Mouse (Mus musculus): ENCODE data around the gene Arl8a. TPM values are rescaled to one million over a fixed set of nuclear protein-coding genes. Genes with fewer than 3 reads are reported as not detected.

Arl8a gene
- polyA plus RNA-seq, 1 experiment from 2014 or later: 47.0 TPM

GRCm38 (mm10) chr1:135135111-135135787 is 11.4 kb upstream of the Arl8a start:
- no peak for ATAC-seq (ENCODE audit: borderline replicate concordance, extremely low read depth, low FRiP score, low TSS enrichment)
- no peak overlapping the region for H3K27ac ChIP-seq
- H3K36me3 ChIP-seq: no peaks in the 10 kb centered on the region
- H3K4me1 ChIP-seq: peaks cover 11% of the 10 kb centered on the region
- no peak overlapping the region for H3K4me2 ChIP-seq
- no peak overlapping the region for H3K4me3 ChIP-seq
- H3K9me3 ChIP-seq: no peaks in the 10 kb centered on the region
- H3K27me3 ChIP-seq: no peaks in the 10 kb centered on the region
- WGBS: 80% methylated on average over 8 of the region's 8 CpGs
- H3K9ac ChIP-seq: no peak overlapping the region

- H3K4me1 ChIP-seq: peaks cover 3% of the 10 kb centered on the region
- no peaks in the 10 kb centered on the region for H3K36me3 ChIP-seq
- H3K4me2 ChIP-seq: no peak overlapping the region
- no peak overlapping the region for H3K9ac ChIP-seq
- H3K9me3 ChIP-seq: no peaks in the 10 kb centered on the region
- no peak overlapping the region for H3K4me3 ChIP-seq
- no peaks in the 10 kb centered on the region for H3K27me3 ChIP-seq
- no peak overlapping the region for H3K27ac ChIP-seq
- WGBS: 5% methylated on average over 1 of the region's 1 CpGs
- ATAC-seq (ENCODE audit: borderline replicate concordance, extremely low read depth, low FRiP score, low TSS enrichment): no peak
Observed at GRCm38 (mm10) chr1:135136500-135136899, 10.1 kb upstream of the Arl8a start.

DNA sequence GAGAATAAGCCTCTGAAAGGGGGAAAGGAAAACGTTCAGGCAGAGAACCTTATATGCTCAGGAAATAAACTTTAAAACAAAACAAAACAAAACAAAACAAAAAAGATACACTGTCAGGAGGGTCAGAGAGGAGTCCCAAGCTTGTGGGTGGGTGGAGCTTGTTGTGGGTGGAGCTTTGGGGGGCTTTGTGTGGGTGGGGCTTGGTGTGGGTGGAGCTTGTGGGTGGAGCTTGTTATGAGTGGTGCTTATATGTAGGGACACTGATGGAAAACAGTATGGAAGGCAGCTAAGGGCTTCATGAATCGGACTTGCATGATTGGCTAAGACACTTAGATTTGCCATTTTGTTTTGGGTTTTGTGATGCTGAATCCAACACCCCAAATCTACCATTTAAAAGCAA is 6.7 kb upstream of the Arl8a start:
- Histone ChIP-seq H3K4me3 (no peak overlapping the region), H3K27ac (no peak overlapping the region), H3K4me2 (no peak overlapping the region), H3K9ac (no peak overlapping the region), H3K4me1 (no peaks in the 10 kb centered on the region), H3K36me3 (no peaks in the 10 kb centered on the region), H3K9me3 (no peaks in the 10 kb centered on the region), H3K27me3 (no peaks in the 10 kb centered on the region)
- 59% methylated on average over 2 of the region's 2 CpGs for WGBS
- ATAC-seq (ENCODE audit: borderline replicate concordance, extremely low read depth, low FRiP score, low TSS enrichment): no peak

GRCm38 (mm10) chr1:135142452-135142851 is 4.2 kb upstream of the Arl8a start:
- no peak overlapping the region for H3K9ac ChIP-seq
- H3K4me2 ChIP-seq: no peak overlapping the region
- no peaks in the 10 kb centered on the region for H3K36me3 ChIP-seq
- peaks cover 4% of the 10 kb centered on the region for H3K4me1 ChIP-seq
- H3K9me3 ChIP-seq: no peaks in the 10 kb centered on the region
- no peaks in the 10 kb centered on the region for H3K27me3 ChIP-seq
- ATAC-seq (ENCODE audit: borderline replicate concordance, extremely low read depth, low FRiP score, low TSS enrichment): no peak
- 39% methylated on average over 2 of the region's 2 CpGs for WGBS
- no peak overlapping the region for H3K27ac ChIP-seq
- H3K4me3 ChIP-seq: no peak overlapping the region

DNA sequence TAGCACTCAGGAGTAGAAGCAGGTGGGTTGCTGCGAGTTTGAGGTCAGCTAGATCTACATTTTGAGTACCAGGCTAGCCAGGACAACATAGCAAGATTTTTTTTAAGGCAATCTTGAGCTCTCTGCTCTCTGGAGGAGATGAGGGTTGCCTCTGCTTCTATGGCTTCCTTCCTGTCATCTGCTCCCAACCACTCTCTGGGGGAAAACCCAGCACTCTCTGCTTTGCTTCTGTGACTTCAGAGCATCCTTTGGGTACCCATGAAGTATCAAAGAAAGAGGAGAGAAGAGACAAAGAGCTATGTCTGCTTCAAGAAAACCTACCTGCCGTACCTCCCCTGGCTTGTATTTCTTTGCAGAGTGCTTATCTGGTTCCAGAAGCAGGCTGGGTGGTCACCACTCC is 2.7 kb upstream of the Arl8a start:
- Histone ChIP-seq H3K4me1 (peaks cover 19% of the 10 kb centered on the region), H3K4me2 (no peak overlapping the region), H3K9ac (no peak overlapping the region), H3K27ac (no peak overlapping the region), H3K36me3 (no peaks in the 10 kb centered on the region), H3K9me3 (no peaks in the 10 kb centered on the region), H3K4me3 (no peak overlapping the region), H3K27me3 (no peaks in the 10 kb centered on the region)
- WGBS: 70% methylated on average over 2 of the region's 2 CpGs
- no peak for ATAC-seq (ENCODE audit: borderline replicate concordance, extremely low read depth, low FRiP score, low TSS enrichment)

GRCm38 (mm10) chr1:135146946-135147701 is 500 bp downstream of the Arl8a start:
- Histone ChIP-seq H3K4me3 (peak overlapping the region; percentile 89), H3K9ac (peak overlapping the region; percentile 99), H3K27ac (peak overlapping the region; percentile 89), H3K27me3 (no peaks in the 10 kb centered on the region), H3K4me2 (peak overlapping the region; percentile 91), H3K9me3 (no peaks in the 10 kb centered on the region), H3K4me1 (peaks cover 22% of the 10 kb centered on the region), H3K36me3 (no peaks in the 10 kb centered on the region)
- 1% methylated on average over 69 of the region's 69 CpGs for WGBS
- peak; percentile 77 for ATAC-seq (ENCODE audit: borderline replicate concordance, extremely low read depth, low FRiP score, low TSS enrichment)

GRCm38 (mm10) chr1:135147702-135148058 is 1.1 kb downstream of the Arl8a start:
- Histone ChIP-seq H3K36me3 (no peaks in the 10 kb centered on the region), H3K4me2 (peak overlapping the region; percentile 91), H3K4me1 (peaks cover 22% of the 10 kb centered on the region), H3K4me3 (peak overlapping the region; percentile 89), H3K9me3 (no peaks in the 10 kb centered on the region), H3K9ac (peak overlapping the region; percentile 99), H3K27me3 (no peaks in the 10 kb centered on the region), H3K27ac (peak overlapping the region; percentile 89)
- 4% methylated on average over 7 of the region's 7 CpGs for WGBS
- ATAC-seq (ENCODE audit: borderline replicate concordance, extremely low read depth, low FRiP score, low TSS enrichment): 0 out of 2 replicates have a peak, but pooled peaks have one; percentile 2

GRCm38 (mm10) chr1:135148476-135148875 is 1.9 kb downstream of the Arl8a start:
- H3K27ac ChIP-seq: no peak overlapping the region
- peak overlapping the region; percentile 89 for H3K4me3 ChIP-seq
- peak overlapping the region; percentile 91 for H3K4me2 ChIP-seq
- H3K36me3 ChIP-seq: no peaks in the 10 kb centered on the region
- no peaks in the 10 kb centered on the region for H3K9me3 ChIP-seq
- peaks cover 22% of the 10 kb centered on the region for H3K4me1 ChIP-seq
- H3K27me3 ChIP-seq: no peaks in the 10 kb centered on the region
- 64% methylated on average over 4 of the region's 4 CpGs for WGBS
- no peak for ATAC-seq (ENCODE audit: borderline replicate concordance, extremely low read depth, low FRiP score, low TSS enrichment)
- H3K9ac ChIP-seq: no peak overlapping the region

DNA sequence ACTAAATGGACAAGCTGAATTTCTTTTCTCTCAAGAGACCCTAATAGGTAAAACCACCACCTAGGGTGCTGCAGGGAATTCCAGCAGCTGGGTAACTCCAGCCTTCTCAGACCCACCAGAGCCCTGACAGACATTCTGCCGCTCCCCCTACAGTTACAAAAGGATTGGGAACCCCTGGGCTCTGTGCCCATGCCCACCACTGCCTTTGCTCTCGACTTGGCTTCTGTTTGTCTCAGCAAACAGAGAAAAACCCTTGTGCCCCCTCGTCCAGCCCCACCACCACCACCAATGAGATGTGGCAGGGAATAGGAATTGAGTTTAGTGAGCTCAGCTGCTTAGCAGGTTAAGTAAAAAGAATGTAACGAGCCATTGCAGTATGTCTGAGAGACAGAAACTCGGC is 2.4 kb downstream of the Arl8a start:
- H3K9me3 ChIP-seq: no peaks in the 10 kb centered on the region
- no peak overlapping the region; the same call in 1 of the 2 replicates for H3K27ac ChIP-seq
- no peak for ATAC-seq (ENCODE audit: borderline replicate concordance, extremely low read depth, low FRiP score, low TSS enrichment)
- WGBS: 56% methylated on average over 5 of the region's 5 CpGs
- no peak overlapping the region for H3K4me2 ChIP-seq
- no peaks in the 10 kb centered on the region for H3K36me3 ChIP-seq
- no peak overlapping the region for H3K9ac ChIP-seq
- H3K4me3 ChIP-seq: no peak overlapping the region; the same call in 1 of the 2 replicates
- peaks cover 24% of the 10 kb centered on the region for H3K4me1 ChIP-seq
- no peaks in the 10 kb centered on the region for H3K27me3 ChIP-seq

DNA sequence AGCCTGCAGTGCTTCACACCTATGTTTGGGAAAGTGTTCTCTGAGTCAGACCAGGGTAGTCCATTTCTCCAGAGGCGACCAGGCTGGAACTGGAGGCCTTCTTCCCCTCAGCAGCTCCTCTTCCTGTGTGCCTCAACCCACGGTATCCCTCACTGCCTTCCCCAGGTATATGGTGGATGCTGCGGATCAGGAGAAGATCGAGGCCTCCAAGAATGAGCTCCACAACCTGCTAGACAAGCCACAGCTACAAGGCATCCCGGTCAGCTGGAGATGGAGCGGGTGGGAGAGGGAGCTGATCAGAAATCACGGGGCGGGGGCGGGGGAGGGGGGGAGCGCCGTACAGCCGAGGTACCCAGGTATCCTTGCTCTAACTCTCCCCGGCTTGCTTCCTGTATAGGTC is 7.4 kb downstream of the Arl8a start:
- peak overlapping the region; percentile 25 for H3K4me3 ChIP-seq
- H3K27me3 ChIP-seq: no peaks in the 10 kb centered on the region
- peak overlapping the region; percentile 27 for H3K9ac ChIP-seq
- 20% methylated on average over 13 of the region's 13 CpGs for WGBS
- H3K9me3 ChIP-seq: no peaks in the 10 kb centered on the region
- peaks cover 18% of the 10 kb centered on the region for H3K36me3 ChIP-seq
- H3K4me2 ChIP-seq: peak overlapping the region; percentile 51
- ATAC-seq (ENCODE audit: borderline replicate concordance, extremely low read depth, low FRiP score, low TSS enrichment): peak; percentile 9; the same call in 1 of the 2 replicates
- H3K4me1 ChIP-seq: peaks cover 12% of the 10 kb centered on the region
- H3K27ac ChIP-seq: peak overlapping the region; percentile 69; the same call in 1 of the 2 replicates

DNA sequence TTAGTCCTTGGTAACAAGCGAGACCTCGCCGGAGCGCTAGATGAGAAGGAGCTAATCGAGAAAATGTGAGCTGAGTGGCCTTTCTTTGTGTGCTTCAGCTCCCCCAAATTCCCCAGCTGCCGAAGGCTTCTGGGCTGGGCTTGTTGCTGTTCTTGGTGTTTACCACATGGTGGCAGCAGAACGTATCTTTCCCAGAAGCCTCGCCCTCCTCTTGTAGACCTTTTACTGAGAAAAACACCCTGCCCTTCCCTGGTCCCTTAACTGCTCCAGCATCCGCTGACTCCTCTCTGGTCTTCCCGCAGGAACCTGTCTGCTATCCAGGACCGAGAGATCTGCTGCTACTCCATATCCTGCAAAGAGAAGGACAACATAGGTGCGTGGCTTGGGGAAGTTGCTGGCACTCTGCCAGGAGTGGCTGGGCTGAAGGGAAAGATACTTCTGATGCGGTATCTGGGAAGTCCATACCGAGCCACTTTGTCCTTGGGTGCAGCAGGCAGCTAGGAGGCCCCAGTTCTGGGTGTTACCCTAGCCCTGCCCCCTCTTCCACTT is 7.9 kb downstream of the Arl8a start:
- Histone ChIP-seq H3K4me3 (peak overlapping the region; percentile 25), H3K27me3 (no peaks in the 10 kb centered on the region), H3K4me1 (peaks cover 14% of the 10 kb centered on the region), H3K9me3 (no peaks in the 10 kb centered on the region), H3K9ac (peak overlapping the region; percentile 27), H3K27ac (peak overlapping the region; percentile 69), H3K4me2 (peak overlapping the region; percentile 51), H3K36me3 (peaks cover 18% of the 10 kb centered on the region)
- peak; percentile 68; the same call in 1 of the 2 replicates for ATAC-seq (ENCODE audit: borderline replicate concordance, extremely low read depth, low FRiP score, low TSS enrichment)
- WGBS: 2% methylated on average over 14 of the region's 14 CpGs

DNA sequence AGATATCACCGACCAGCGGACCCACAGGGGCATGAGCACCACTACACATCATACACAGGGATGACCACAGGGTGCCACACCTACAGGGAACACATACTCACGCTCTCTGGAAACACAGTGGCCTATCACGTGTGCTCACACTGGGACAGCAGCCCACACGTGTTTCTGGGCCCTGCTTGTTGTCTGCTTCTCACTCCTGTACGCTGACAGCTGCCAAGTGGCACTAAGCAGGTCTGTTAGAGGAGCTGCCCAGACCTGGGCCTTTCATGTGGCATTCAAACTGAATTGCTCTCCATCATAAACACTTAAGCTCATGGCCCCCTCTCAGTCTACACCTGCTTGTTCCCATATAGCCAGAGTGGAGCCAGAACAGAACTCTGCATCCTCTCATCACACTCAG is 9.7 kb downstream of the Arl8a start:
- no peaks in the 10 kb centered on the region for H3K27me3 ChIP-seq

More for the DNA sequence above, 9.7 kb downstream of the Arl8a start:
- Histone ChIP-seq H3K9me3 (no peaks in the 10 kb centered on the region), H3K36me3 (peaks cover 18% of the 10 kb centered on the region), H3K4me1 (peaks cover 14% of the 10 kb centered on the region), H3K4me2 (no peak overlapping the region), H3K27ac (no peak overlapping the region), H3K9ac (no peak overlapping the region), H3K4me3 (no peak overlapping the region)
- ATAC-seq (ENCODE audit: borderline replicate concordance, extremely low read depth, low FRiP score, low TSS enrichment): no peak
- WGBS: 84% methylated on average over 6 of the region's 6 CpGs

All from lung, embryonic 15.5 days (tissue).